Mouse (Mus musculus): ENCODE data around the gene Mctp2. TPM values are rescaled to one million over a fixed set of nuclear protein-coding genes. Genes with fewer than 3 reads are reported as not detected.

Gene Mctp2
- polyA plus RNA-seq, 1 experiment from 2014 or later: 0.34 TPM

- Histone ChIP-seq H3K9ac (ENCODE audit: low read depth, low read length) (no peak overlapping the region), H3K4me1 (ENCODE audit: control insufficient read depth, insufficient read depth, low read length) (no peaks in the 10 kb centered on the region), H3K4me3 (ENCODE audit: low read depth, low read length) (no peak overlapping the region), H3K27ac (ENCODE audit: low read length) (no peak overlapping the region), H3K4me2 (ENCODE audit: low read length) (no peak overlapping the region), H3K27me3 (ENCODE audit: control insufficient read depth, insufficient read depth, low read depth, low read length) (0 out of 2 replicates have a peak, but pooled peaks cover 2% of the 10 kb centered on the region), H3K36me3 (ENCODE audit: control insufficient read depth, insufficient read depth, low read length) (no peaks in the 10 kb centered on the region), H3K9me3 (replicated peaks; ENCODE audit: control insufficient read depth, low read length, poor library complexity, severe bottlenecking) (no peaks in the 10 kb centered on the region)
- WGBS: 75% methylated on average over 8 of the region's 8 CpGs
- peak; percentile 32; the same call in 1 of the 2 replicates for ATAC-seq
Observed at GRCm38 (mm10) chr7:72222532-72222931, 83.9 kb downstream of the Mctp2 start.

DNA sequence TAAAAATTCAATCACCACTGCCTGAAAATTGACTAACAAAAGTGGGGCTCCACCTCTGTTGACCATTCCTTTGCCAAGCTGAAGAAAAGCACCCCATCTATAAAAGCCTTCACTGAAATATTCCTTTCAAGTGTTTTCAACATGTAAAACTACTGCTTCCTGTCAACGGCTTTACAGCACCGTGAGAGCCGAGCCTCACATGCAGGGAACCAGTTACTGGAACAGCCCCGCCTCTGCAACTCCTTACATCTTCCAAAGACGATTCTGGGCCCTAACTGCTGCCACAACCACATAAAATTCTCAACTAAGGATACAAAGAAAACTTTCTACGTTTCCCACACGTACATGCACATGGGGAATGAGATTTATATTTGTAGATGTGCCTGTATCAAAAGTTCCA lies 88.4 kb downstream of the Mctp2 start:
- no peak overlapping the region for H3K27ac ChIP-seq (ENCODE audit: low read length)
- no peaks in the 10 kb centered on the region for H3K4me1 ChIP-seq (ENCODE audit: control insufficient read depth, insufficient read depth, low read length)
- H3K9ac ChIP-seq (ENCODE audit: low read depth, low read length): no peak overlapping the region
- no peak for ATAC-seq
- no peaks in the 10 kb centered on the region for H3K36me3 ChIP-seq (ENCODE audit: control insufficient read depth, insufficient read depth, low read length)
- no peak overlapping the region for H3K4me3 ChIP-seq (ENCODE audit: low read depth, low read length)
- WGBS: 60% methylated on average over 7 of the region's 7 CpGs
- H3K4me2 ChIP-seq (ENCODE audit: low read length): no peak overlapping the region
- no peaks in the 10 kb centered on the region for H3K27me3 ChIP-seq (ENCODE audit: control insufficient read depth, insufficient read depth, low read depth, low read length)
- no peaks in the 10 kb centered on the region for H3K9me3 ChIP-seq (replicated peaks; ENCODE audit: control insufficient read depth, low read length, poor library complexity, severe bottlenecking)

DNA sequence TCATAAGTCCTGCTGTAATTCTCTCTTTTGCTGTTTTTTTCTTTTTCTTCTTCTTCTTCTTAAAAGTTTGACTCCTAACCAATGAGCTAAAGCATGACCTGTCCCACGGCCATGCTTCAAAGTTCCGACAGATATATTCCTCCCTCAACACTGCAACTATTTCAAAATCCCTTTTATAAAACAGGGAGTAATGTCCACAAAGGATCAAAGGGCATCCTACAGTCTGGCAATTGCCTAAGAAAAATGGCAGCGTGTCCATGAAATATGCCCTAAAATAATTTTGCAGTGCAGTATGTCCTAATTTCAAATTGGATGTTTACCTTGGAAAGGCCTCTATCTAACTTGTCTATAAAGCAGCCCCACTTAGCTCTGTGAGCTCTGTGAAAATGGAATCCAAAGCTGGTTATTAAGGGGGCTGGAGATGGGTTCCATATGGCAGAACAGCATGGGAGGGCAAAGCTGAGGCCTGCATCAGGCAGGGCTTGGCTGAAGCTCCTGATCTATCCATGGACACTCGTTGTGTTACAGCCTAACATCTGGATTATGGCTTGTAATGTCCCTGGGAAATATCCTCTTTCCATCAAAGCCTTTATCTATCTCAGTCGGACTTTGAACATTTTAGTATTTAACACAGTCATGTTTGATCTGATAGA lies 90.7 kb downstream of the Mctp2 start:
- Histone ChIP-seq H3K36me3 (ENCODE audit: control insufficient read depth, insufficient read depth, low read length) (no peaks in the 10 kb centered on the region), H3K4me2 (ENCODE audit: low read length) (no peak overlapping the region), H3K9ac (ENCODE audit: low read depth, low read length) (no peak overlapping the region), H3K4me3 (ENCODE audit: low read depth, low read length) (no peak overlapping the region), H3K27me3 (ENCODE audit: control insufficient read depth, insufficient read depth, low read depth, low read length) (no peaks in the 10 kb centered on the region), H3K4me1 (ENCODE audit: control insufficient read depth, insufficient read depth, low read length) (no peaks in the 10 kb centered on the region), H3K9me3 (replicated peaks; ENCODE audit: control insufficient read depth, low read length, poor library complexity, severe bottlenecking) (no peaks in the 10 kb centered on the region), H3K27ac (ENCODE audit: low read length) (no peak overlapping the region)
- ATAC-seq: no peak
- WGBS: 75% methylated on average over 5 of the region's 5 CpGs

- no peaks in the 10 kb centered on the region for H3K9me3 ChIP-seq (replicated peaks; ENCODE audit: control insufficient read depth, low read length, poor library complexity, severe bottlenecking)
- ATAC-seq: no peak
- no peak overlapping the region for H3K4me2 ChIP-seq (ENCODE audit: low read length)
- no peak overlapping the region for H3K27ac ChIP-seq (ENCODE audit: low read length)
- no peaks in the 10 kb centered on the region for H3K4me1 ChIP-seq (ENCODE audit: control insufficient read depth, insufficient read depth, low read length)
- no peaks in the 10 kb centered on the region for H3K36me3 ChIP-seq (ENCODE audit: control insufficient read depth, insufficient read depth, low read length)
- no peaks in the 10 kb centered on the region for H3K27me3 ChIP-seq (ENCODE audit: control insufficient read depth, insufficient read depth, low read depth, low read length)
- WGBS: 84% methylated on average over 5 of the region's 5 CpGs
- H3K9ac ChIP-seq (ENCODE audit: low read depth, low read length): no peak overlapping the region
- no peak overlapping the region for H3K4me3 ChIP-seq (ENCODE audit: low read depth, low read length)
Observed at GRCm38 (mm10) chr7:72210201-72210600, 96.2 kb downstream of the Mctp2 start.

DNA sequence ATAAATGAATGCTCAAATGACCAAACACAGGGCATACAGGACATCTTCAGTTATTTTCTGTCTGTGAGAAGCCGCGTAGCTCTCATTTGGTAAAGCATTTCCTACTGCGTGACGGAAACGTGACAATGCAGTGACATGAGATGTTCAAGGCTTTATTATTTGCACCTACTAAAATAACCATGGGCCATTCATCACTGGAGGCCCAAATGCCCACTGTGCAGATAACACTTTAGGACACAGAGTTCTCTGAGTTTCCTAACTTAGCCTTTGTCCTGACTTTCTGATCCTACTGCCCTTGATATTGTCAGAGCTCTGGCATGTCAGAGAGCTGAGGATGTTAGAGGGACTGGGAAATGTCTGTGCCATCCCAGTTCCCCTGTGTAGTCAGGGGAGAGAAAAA lies 97.1 kb downstream of the Mctp2 start:
- 90% methylated on average over 5 of the region's 5 CpGs for WGBS
- H3K4me3 ChIP-seq (ENCODE audit: low read depth, low read length): no peak overlapping the region
- H3K27me3 ChIP-seq (ENCODE audit: control insufficient read depth, insufficient read depth, low read depth, low read length): no peaks in the 10 kb centered on the region
- H3K9me3 ChIP-seq (replicated peaks; ENCODE audit: control insufficient read depth, low read length, poor library complexity, severe bottlenecking): no peaks in the 10 kb centered on the region
- no peak overlapping the region for H3K4me2 ChIP-seq (ENCODE audit: low read length)
- no peaks in the 10 kb centered on the region for H3K36me3 ChIP-seq (ENCODE audit: control insufficient read depth, insufficient read depth, low read length)
- no peak overlapping the region for H3K27ac ChIP-seq (ENCODE audit: low read length)
- no peak overlapping the region for H3K9ac ChIP-seq (ENCODE audit: low read depth, low read length)
- H3K4me1 ChIP-seq (ENCODE audit: control insufficient read depth, insufficient read depth, low read length): no peaks in the 10 kb centered on the region
- no peak for ATAC-seq

DNA sequence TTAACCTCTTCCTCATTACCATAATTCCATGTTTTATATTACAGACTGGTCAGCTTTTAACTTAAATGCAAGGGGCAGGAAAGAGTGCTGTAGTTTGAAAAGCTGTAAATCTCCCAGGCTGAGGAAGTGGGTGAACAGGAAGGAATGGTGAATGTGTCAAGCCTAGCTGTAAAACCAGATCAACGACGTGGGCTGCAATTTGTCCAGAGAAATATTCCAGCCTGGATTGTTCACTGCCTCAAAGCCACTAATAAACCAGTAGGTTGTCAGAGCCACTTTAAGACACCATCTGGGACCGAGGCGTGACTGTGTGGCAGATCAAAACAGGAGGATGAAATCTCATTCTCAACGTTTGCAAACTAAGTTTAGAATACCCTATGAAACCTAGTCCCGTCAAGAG lies 99.6 kb downstream of the Mctp2 start:
- Histone ChIP-seq H3K27me3 (ENCODE audit: control insufficient read depth, insufficient read depth, low read depth, low read length) (no peaks in the 10 kb centered on the region), H3K4me1 (ENCODE audit: control insufficient read depth, insufficient read depth, low read length) (no peaks in the 10 kb centered on the region), H3K36me3 (ENCODE audit: control insufficient read depth, insufficient read depth, low read length) (no peaks in the 10 kb centered on the region), H3K4me3 (ENCODE audit: low read depth, low read length) (no peak overlapping the region), H3K27ac (ENCODE audit: low read length) (no peak overlapping the region), H3K4me2 (ENCODE audit: low read length) (no peak overlapping the region), H3K9me3 (replicated peaks; ENCODE audit: control insufficient read depth, low read length, poor library complexity, severe bottlenecking) (no peaks in the 10 kb centered on the region), H3K9ac (ENCODE audit: low read depth, low read length) (no peak overlapping the region)
- WGBS: 70% methylated on average over 6 of the region's 6 CpGs
- ATAC-seq: no peak

GRCm38 (mm10) chr7:72195709-72196108 lies 110.7 kb downstream of the Mctp2 start:
- Histone ChIP-seq H3K27me3 (ENCODE audit: control insufficient read depth, insufficient read depth, low read depth, low read length) (no peaks in the 10 kb centered on the region), H3K4me2 (ENCODE audit: low read length) (no peak overlapping the region), H3K4me3 (ENCODE audit: low read depth, low read length) (no peak overlapping the region), H3K9ac (ENCODE audit: low read depth, low read length) (no peak overlapping the region), H3K27ac (ENCODE audit: low read length) (no peak overlapping the region), H3K9me3 (replicated peaks; ENCODE audit: control insufficient read depth, low read length, poor library complexity, severe bottlenecking) (no peaks in the 10 kb centered on the region), H3K4me1 (ENCODE audit: control insufficient read depth, insufficient read depth, low read length) (no peaks in the 10 kb centered on the region), H3K36me3 (ENCODE audit: control insufficient read depth, insufficient read depth, low read length) (no peaks in the 10 kb centered on the region)
- 63% methylated on average over 1 of the region's 1 CpGs for WGBS
- no peak for ATAC-seq

DNA sequence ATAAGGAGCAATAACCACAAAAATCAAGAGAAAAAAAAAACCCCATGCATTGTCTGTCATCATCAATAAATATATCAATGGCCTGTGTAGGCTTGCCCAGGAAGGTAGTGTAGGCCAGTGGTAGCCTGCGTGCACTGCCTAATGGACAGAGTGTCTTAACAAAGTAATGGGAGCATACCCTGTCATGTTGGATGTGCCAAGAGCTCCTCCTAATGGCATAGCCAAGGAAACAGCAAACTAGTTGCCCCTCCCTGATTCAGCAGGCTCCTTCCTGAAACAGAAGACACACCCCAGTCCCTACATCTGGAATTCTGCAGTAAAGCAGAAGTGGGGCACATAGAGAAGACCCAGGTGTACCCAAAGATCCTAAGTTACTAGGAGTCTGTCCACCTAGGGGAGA lies 113.1 kb downstream of the Mctp2 start:
- 79% methylated on average over 1 of the region's 1 CpGs for WGBS
- H3K4me2 ChIP-seq (ENCODE audit: low read length): no peak overlapping the region

DNA sequence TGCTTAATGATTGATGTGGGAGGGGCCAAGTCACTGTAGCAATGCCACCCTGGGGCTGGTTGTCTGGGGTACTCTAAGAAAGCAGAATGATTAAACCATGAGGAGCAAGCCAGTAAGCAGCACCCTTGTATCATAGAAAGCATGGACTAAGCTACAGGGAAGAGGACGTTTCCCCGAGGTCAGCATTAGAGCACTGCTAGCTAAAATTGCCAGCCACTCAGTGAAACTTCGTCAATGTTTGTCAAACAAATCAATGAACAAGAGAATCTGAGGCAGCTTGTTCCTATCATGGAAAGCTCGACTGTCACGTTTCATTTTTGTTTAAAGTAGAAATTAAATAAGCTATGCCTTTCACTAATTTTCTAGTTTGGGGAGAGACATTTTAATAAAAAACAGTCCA lies 124.8 kb downstream of the Mctp2 start:
- Histone ChIP-seq H3K9me3 (replicated peaks; ENCODE audit: control insufficient read depth, low read length, poor library complexity, severe bottlenecking) (no peaks in the 10 kb centered on the region; the same call in 1 of the 2 replicates), H3K4me1 (ENCODE audit: control insufficient read depth, insufficient read depth, low read length) (no peaks in the 10 kb centered on the region), H3K4me3 (ENCODE audit: low read depth, low read length) (no peak overlapping the region), H3K27ac (ENCODE audit: low read length) (no peak overlapping the region), H3K4me2 (ENCODE audit: low read length) (no peak overlapping the region), H3K36me3 (ENCODE audit: control insufficient read depth, insufficient read depth, low read length) (no peaks in the 10 kb centered on the region), H3K9ac (ENCODE audit: low read depth, low read length) (no peak overlapping the region), H3K27me3 (ENCODE audit: control insufficient read depth, insufficient read depth, low read depth, low read length) (no peaks in the 10 kb centered on the region)
- 72% methylated on average over 5 of the region's 5 CpGs for WGBS
- ATAC-seq: no peak

More for the DNA sequence above, 113.1 kb downstream of the Mctp2 start:
- no peaks in the 10 kb centered on the region for H3K36me3 ChIP-seq (ENCODE audit: control insufficient read depth, insufficient read depth, low read length)
- no peaks in the 10 kb centered on the region for H3K27me3 ChIP-seq (ENCODE audit: control insufficient read depth, insufficient read depth, low read depth, low read length)
- H3K9me3 ChIP-seq (replicated peaks; ENCODE audit: control insufficient read depth, low read length, poor library complexity, severe bottlenecking): no peaks in the 10 kb centered on the region
- H3K27ac ChIP-seq (ENCODE audit: low read length): no peak overlapping the region
- H3K9ac ChIP-seq (ENCODE audit: low read depth, low read length): no peak overlapping the region
- ATAC-seq: no peak
- H3K4me1 ChIP-seq (ENCODE audit: control insufficient read depth, insufficient read depth, low read length): no peaks in the 10 kb centered on the region
- no peak overlapping the region for H3K4me3 ChIP-seq (ENCODE audit: low read depth, low read length)

Measured in midbrain, embryonic 16.5 days (tissue).